Mouse (Mus musculus) testis, adult 10 weeks (tissue): ENCODE results near the gene Olfr845. TPM values are rescaled to one million over a fixed set of nuclear protein-coding genes. Genes with fewer than 3 reads are reported as not detected.

Source experiments
- polyA plus RNA-seq: library from polyadenylated mRNA; stranded (reverse); fragments of 350-450 nt; fragmentation: Illumina TruSeq; extraction: RNeasy Lipid Tissue Mini Kit (QIAGEN cat#74804); gene quantifications from one replicate; pipeline ENCODE4 v1.2.3, GENCODE M21; 2014; ENCODE audit warnings: low read depth, low replicate concordance

Olfr845 gene
- not detected for polyA plus RNA-seq

GRCm38 (mm10) chr9:19336157-19336556, at the start of gene Olfr845:
Gene Olfr845 (plus strand): TSS chr9:19336457.

GRCm38 (mm10) chr9:19316047-19316446, 20.2 kb upstream of the Olfr845 start, which contains the start of gene Olfr844:
Gene Olfr844 (plus strand): TSS chr9:19316347.

GRCm38 (mm10) chr9:19363905-19364304, 27.6 kb downstream of the Olfr845 start, which contains the start of gene Olfr846:
Gene Olfr846 (minus strand): TSS chr9:19364005.

GRCm38 (mm10) chr9:19378569-19378968, 42.3 kb downstream of the Olfr845 start, which contains the start of gene Olfr847:
Gene Olfr847 (minus strand): TSS chr9:19378669.

Other genes with a start within 250 kb of the Olfr845 start
- 0.08 TPM for gene Olfr836, start 216.1 kb upstream of the Olfr845 start, polyA plus RNA-seq
- gene Olfr837, start 200.1 kb upstream of the Olfr845 start, polyA plus RNA-seq, result not detected
- gene Olfr839-ps1, start 159.1 kb upstream of the Olfr845 start, polyA plus RNA-seq, result not detected
- gene Olfr843, start 84.5 kb upstream of the Olfr845 start, polyA plus RNA-seq, result not detected
- not detected for gene Olfr844, start 20.1 kb upstream of the Olfr845 start, polyA plus RNA-seq
- gene Olfr846, start 27.5 kb downstream of the Olfr845 start, polyA plus RNA-seq, result not detected
- gene Olfr847, start 42.2 kb downstream of the Olfr845 start, polyA plus RNA-seq, result not detected
- gene Olfr849, start 103.8 kb downstream of the Olfr845 start, polyA plus RNA-seq, result not detected
- not detected for gene Olfr850, start 141.8 kb downstream of the Olfr845 start, polyA plus RNA-seq
- not detected for gene Olfr851, start 156.8 kb downstream of the Olfr845 start, polyA plus RNA-seq
- gene Olfr853, start 204.6 kb downstream of the Olfr845 start, polyA plus RNA-seq, result not detected
- not detected for gene Olfr854, start 230.9 kb downstream of the Olfr845 start, polyA plus RNA-seq
- not detected for gene Olfr855, start 246.2 kb downstream of the Olfr845 start, polyA plus RNA-seq